8 mouse cellular contexts compared by ENCODE assay signal in the genomic region with DNA sequence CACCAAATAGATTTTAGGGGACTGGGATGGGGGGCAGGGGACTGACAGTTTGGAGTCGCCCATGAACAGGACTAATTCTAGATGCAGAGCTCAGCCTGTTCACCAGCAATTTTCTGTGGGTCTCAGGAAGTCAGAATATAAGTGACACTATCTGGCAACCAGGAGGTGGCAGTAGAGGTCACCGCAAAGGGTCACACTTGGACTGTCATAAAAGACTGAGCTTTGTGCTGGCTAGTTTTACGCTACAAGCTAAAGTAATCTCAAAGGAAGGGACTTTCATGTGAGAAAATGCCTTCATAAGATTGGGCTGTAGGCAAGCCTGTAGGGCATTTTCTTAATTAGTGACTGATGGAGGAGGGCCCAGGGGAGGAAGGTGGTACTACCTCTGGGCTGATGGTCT. TPM values are rescaled to one million over a fixed set of nuclear protein-coding genes. Genes with fewer than 3 reads are reported as not detected.
DNase-seq lines count a peak whose midpoint lies in the region; ATAC-seq lines count a peak whose summit lies in the region.

No protein-coding gene starts in this region.

- H3K9ac ChIP-seq in heart, embryonic 12.5 days, result no peak overlapping the region

- 27% methylated on average over 3 of the region's 3 CpGs for WGBS in heart, embryonic 12.5 days

- H3K4me1 ChIP-seq in heart, embryonic 12.5 days (replicated peaks), result peaks cover 6% of the 10 kb centered on the region

- peak; percentile 41 to 62 for DNase-seq in heart, adult 18-20 months
- peak; percentile 82 for DNase-seq in 3T3-L1 (ENCODE audit: low read depth, low spot score)
- peak; percentile 7 for DNase-seq in adrenal gland, adult 8-10 months
- DNase-seq in embryo, embryonic 11.5 days (ENCODE audit: low read depth, low spot score), result peak; percentile 49
- peak; percentile 69 for DNase-seq in hindlimb bud, embryonic 11.5 days (ENCODE audit: extremely low spot score, low read depth, low spot score)
- peak; percentile 63 to 71 for DNase-seq in lung, postnatal 4 days

- H3K27ac ChIP-seq in heart, embryonic 12.5 days (ENCODE audit: poor library complexity, severe bottlenecking), result no peak overlapping the region

- no peaks in the 10 kb centered on the region for H3K27me3 ChIP-seq in heart, embryonic 12.5 days (replicated peaks)

- no peak overlapping the region for H3K4me2 ChIP-seq in heart, embryonic 12.5 days

- H3K9me3 ChIP-seq in heart, embryonic 12.5 days (replicated peaks), result no peaks in the 10 kb centered on the region

- ATAC-seq in heart, embryonic 12.5 days (ENCODE audit: insufficient number of reproducible peaks, low FRiP score), result no peak
- no peak for ATAC-seq in inflammation-experienced regulatory T-cells, adult 6 months

- no peaks in the 10 kb centered on the region for H3K36me3 ChIP-seq in heart, embryonic 12.5 days

- no peak overlapping the region for H3K4me3 ChIP-seq in heart, embryonic 12.5 days

RNA-seq across cellular contexts. Expression of gene Palm2, which starts 17.8 kb away (rescaled TPM):
- 10 to 100 TPM; 11.0 to 11.8 TPM for total RNA-seq in heart, adult 18-20 months (2021)
- polyA plus RNA-seq in heart, embryonic 12.5 days (2016; fragmentation: Nextera tagmentation; extraction: Ambion mirVana), result 35.1 and 46.6 TPM in 2 replicates
- total RNA-seq in adrenal gland, adult 8-10 months (2022), result 10 to 100 TPM in 3 of 4 experiments, 1 to 10 TPM in 1; 9.8 to 42.5 (median 29.2) TPM
- not detected for polyA plus RNA-seq in inflammation-experienced regulatory T-cells, adult 6 months (2017; shearing (Covaris generic))

Comparison
In these comparisons a context has a peak if more than half of its experiments do, and no peak if none do; other contexts are left out.
1. DNase-seq: peak in every context shown above with its lines; median percentile 82 in 3T3-L1; 69 in hindlimb bud, embryonic 11.5 days; 67 in lung, postnatal 4 days; 52 in heart, adult 18-20 months; 49 in embryo, embryonic 11.5 days; 7 in adrenal gland, adult 8-10 months.